Mouse (Mus musculus) intestine, postnatal 0 days (tissue): ENCODE data around the gene Spryd3. TPM values are rescaled to one million over a fixed set of nuclear protein-coding genes. Genes with fewer than 3 reads are reported as not detected.

Source experiments
- ATAC-seq: fragments of 200-750 bp; cut with Nextera tagmentation; 2 replicates; pipeline ENCODE4 v1.8.0; 2017; ENCODE audit warnings: mild to moderate bottlenecking, moderate TSS enrichment, moderate library complexity
- H3K27ac ChIP-seq: fragments of 300-500 bp; sonication (generic); 2 replicates; pipeline ENCODE4 v1.5.1; 2014; ENCODE audit warnings: mild to moderate bottlenecking, low read depth, low read length, moderate library complexity
- H3K27me3 ChIP-seq: fragments of 300-500 bp; sonication (generic); replicated peaks from 2 replicates; pipeline ENCODE4 v1.6.1; 2014; ENCODE audit warnings: low read length, mixed read lengths; ENCODE audit not compliant: control insufficient read depth, insufficient read depth
- H3K36me3 ChIP-seq: fragments of 300-500 bp; sonication (generic); 2 replicates; pipeline ENCODE4 v1.6.1; 2014; ENCODE audit warnings: mild to moderate bottlenecking, moderate library complexity; ENCODE audit not compliant: control insufficient read depth, insufficient read depth
- H3K4me1 ChIP-seq: fragments of 300-500 bp; sonication (generic); replicated peaks from 2 replicates; pipeline ENCODE4 v1.6.1; 2014; ENCODE audit warnings: antibody characterized with exemption, low read length, mixed read lengths; ENCODE audit not compliant: control insufficient read depth, insufficient read depth
- H3K4me2 ChIP-seq: fragments of 300-500 bp; sonication (generic); replicated peaks from 2 replicates; pipeline ENCODE4 v1.6.1; 2014; ENCODE audit warnings: low read depth, mild to moderate bottlenecking, moderate library complexity
- H3K4me3 ChIP-seq: fragments of 300-500 bp; sonication (generic); 2 replicates; pipeline ENCODE4 v1.5.1; 2014; ENCODE audit warnings: low read depth, low read length
- H3K9ac ChIP-seq: fragments of 300-500 bp; sonication (generic); 2 replicates; pipeline ENCODE4 v1.6.1; 2014; ENCODE audit warnings: mild to moderate bottlenecking, low read depth, low read length
- H3K9me3 ChIP-seq: fragments of 300-500 bp; sonication (generic); 2 replicates; pipeline ENCODE4 v1.6.1; 2016; ENCODE audit warnings: mixed run types; ENCODE audit not compliant: control insufficient read depth
- CTCF ChIP-seq: sonication (generic); IDR thresholded peaks from 2 replicates; pipeline ENCODE4 v1.5.1; 2016; ENCODE audit warnings: low read depth, mild to moderate bottlenecking, control low read depth, antibody characterized with exemption, moderate library complexity
- WGBS: fragments of 180-500 bp; shearing (Covaris S2); extraction: QIAGEN DNeasy Blood & Tissue Kit; methylation state at CpG from one replicate; pipeline ENCODE4 v1.1.7; 2014; 5-methylcytosine and 5-hydroxymethylcytosine counted together
- polyA plus RNA-seq: library from polyadenylated mRNA; unstranded; fragments of >200 nt; fragmentation: Nextera tagmentation; extraction: Ambion mirVana; gene quantifications from 2 replicates; pipeline ENCODE4 v1.2.1, GENCODE M21; 2015

The Spryd3 gene
- polyA plus RNA-seq, 1 experiment from 2014 or later = 26.3 TPM

DNA sequence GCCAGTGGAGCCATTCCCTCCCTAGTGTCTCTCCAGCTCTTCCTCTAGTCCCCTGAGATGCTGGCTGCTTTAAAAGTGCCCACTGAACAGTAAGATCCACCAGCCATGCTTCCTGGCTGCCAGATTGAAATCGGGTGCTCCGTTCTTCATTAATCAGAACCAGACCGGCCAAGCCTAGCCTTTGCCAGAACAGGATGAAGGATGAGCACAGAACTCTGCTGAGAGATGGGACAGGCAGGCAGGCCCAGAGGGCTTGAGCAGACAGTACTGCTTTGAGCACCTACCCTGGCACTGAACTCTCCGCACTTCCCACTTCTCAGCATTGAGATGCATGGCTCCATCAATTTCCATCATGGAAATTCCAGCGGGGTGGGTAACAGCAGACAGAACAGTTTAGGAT is 36.8 kb downstream of the Spryd3 start:
- Histone ChIP-seq H3K27ac (no peak overlapping the region), H3K27me3 (no peaks in the 10 kb centered on the region), H3K4me2 (peak overlapping the region; percentile 88), H3K9ac (no peak overlapping the region), H3K9me3 (no peaks in the 10 kb centered on the region), H3K36me3 (peaks cover 36% of the 10 kb centered on the region), H3K4me1 (peaks cover 28% of the 10 kb centered on the region), H3K4me3 (peak overlapping the region; percentile 57; the same call in 1 of the 2 replicates)
- 51% methylated on average over 5 of the region's 5 CpGs for WGBS
- TF ChIP-seq CTCF = no peak
- no peak for ATAC-seq

DNA sequence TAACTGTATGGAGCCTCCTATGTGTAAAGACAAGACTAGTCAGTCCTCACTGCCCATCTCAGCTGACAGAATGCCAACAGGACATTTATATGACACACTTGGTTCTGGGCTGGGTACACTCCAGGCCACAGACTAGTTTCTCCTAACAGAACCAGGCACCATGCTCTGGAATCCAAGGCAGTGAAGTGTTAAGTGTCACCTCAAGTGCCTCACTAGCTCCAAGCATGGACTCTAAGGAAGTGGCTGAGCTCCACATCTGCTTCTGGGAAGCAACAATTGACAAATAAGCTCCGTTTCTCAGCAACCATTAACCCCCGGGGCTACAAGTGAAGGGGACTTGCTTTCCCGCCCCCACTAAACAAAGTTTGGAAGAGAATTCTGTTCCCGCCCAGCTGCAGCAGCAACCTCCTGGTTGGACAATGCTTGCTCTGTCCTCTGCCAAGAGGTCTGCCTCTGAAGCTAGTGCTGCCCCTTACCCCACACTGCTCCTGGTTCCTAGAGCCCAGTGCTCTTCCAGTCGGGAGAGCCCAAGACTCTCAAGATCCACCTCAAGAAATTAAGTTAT is 38.0 kb downstream of the Spryd3 start:
- ATAC-seq = no peak
- H3K9ac ChIP-seq = no peak overlapping the region
- H3K36me3 ChIP-seq = peaks cover 48% of the 10 kb centered on the region
- 32% methylated on average over 5 of the region's 5 CpGs for WGBS
- 0 out of 2 replicates have a peak overlapping the region, but pooled peaks have one; percentile 21 for H3K4me2 ChIP-seq
- no peak for TF ChIP-seq CTCF
- H3K4me1 ChIP-seq = peaks cover 25% of the 10 kb centered on the region
- H3K27ac ChIP-seq = peak overlapping the region; percentile 28
- no peaks in the 10 kb centered on the region for H3K27me3 ChIP-seq
- H3K9me3 ChIP-seq = no peaks in the 10 kb centered on the region
- H3K4me3 ChIP-seq = no peak overlapping the region

DNA sequence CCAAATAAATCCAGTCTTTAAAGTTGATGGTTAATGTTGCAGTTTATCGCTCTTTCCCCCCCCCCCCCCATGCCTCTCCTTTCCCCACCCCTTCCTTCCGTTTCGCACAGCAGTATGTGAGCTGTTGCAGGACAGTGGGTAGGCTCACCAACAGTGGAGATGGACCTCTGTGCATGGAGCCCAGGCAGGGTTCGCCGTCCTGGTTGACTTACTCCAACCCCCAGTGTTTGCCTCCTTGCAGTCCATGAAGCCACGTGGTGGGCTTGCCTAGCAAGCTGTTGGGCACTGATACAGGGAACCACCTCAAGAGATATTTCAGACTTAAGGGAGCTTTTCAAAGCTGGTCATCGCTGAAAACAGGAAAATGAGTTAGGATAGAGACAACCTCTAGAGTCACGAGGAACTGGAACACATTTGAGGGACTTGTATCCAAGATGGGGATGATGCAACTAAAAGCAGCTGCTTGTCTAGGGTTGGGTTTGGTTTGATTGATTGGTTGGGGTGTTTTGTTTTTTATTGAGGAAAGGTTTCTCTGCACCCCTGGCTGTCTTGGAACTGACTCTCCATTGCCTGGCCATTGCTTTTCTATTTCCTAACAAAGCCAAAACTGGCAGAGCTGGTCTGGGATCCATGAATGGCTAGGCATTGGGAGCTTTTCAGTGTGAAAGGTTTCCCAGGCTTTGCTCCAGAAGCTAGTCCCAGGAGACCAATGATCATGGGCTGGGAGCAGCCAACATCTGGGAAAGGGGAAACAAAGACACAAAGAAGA is 38.7 kb downstream of the Spryd3 start:
- no peak overlapping the region for H3K4me3 ChIP-seq
- H3K27me3 ChIP-seq = no peaks in the 10 kb centered on the region
- 65% methylated on average over 8 of the region's 8 CpGs for WGBS
- no peak for TF ChIP-seq CTCF
- no peak overlapping the region for H3K4me2 ChIP-seq
- H3K36me3 ChIP-seq = peaks cover 56% of the 10 kb centered on the region
- H3K9ac ChIP-seq = no peak overlapping the region
- ATAC-seq = no peak
- peaks cover 21% of the 10 kb centered on the region for H3K4me1 ChIP-seq
- H3K9me3 ChIP-seq = no peaks in the 10 kb centered on the region
- no peak overlapping the region; the same call in 1 of the 2 replicates for H3K27ac ChIP-seq

DNA sequence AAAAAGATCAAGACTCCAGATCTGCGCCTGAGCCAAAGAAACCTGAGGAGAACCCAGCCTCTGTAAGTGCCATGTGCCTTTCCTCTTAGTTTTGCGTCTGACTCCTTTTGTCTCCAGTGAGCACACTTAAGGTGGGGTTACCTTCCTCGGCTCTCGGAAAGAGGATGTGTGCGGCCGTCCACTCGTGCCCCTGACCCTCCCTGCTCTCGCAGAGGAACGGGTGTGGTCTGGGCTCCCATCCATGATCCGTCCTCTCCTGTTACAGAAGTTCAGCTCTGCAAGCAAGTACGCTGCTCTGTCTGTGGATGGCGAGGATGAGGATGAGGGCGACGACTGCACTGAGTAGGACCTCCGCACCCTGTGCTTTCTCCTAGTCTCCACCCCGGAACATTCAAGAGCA is 41.0 kb downstream of the Spryd3 start:
- 77% methylated on average over 16 of the region's 16 CpGs for WGBS
- Histone ChIP-seq H3K9ac (no peak overlapping the region), H3K4me3 (no peak overlapping the region), H3K27me3 (no peaks in the 10 kb centered on the region), H3K4me2 (no peak overlapping the region), H3K27ac (no peak overlapping the region), H3K9me3 (no peaks in the 10 kb centered on the region), H3K36me3 (peaks cover 79% of the 10 kb centered on the region), H3K4me1 (peaks cover 5% of the 10 kb centered on the region; the same call in 1 of the 2 replicates)
- ATAC-seq = no peak
- no peak for TF ChIP-seq CTCF

DNA sequence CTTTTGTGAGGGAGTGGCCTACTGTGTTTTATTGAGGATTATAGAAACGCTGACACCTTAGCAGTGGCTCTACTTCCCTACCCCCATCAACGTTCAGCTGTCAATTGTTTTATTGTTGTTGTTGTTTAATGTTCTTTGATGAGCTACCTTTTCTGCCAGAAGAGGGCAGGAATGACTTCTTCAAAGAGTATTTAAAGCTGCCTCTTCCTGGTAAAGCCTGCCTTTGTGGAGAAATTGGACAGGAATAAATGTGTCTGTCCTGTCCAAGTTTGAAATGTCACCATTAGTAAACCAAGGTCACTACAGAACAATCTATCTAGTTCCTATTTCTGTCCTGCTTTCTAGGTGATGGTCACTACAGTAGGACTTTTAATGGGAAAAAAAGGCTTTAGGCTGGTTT is 41.9 kb downstream of the Spryd3 start:
- H3K36me3 ChIP-seq = peaks cover 88% of the 10 kb centered on the region
- H3K4me1 ChIP-seq = peaks cover 2% of the 10 kb centered on the region; the same call in 1 of the 2 replicates
- no peak overlapping the region for H3K4me2 ChIP-seq
- no peak overlapping the region for H3K9ac ChIP-seq
- no peak overlapping the region for H3K4me3 ChIP-seq
- H3K27me3 ChIP-seq = no peaks in the 10 kb centered on the region
- peak; percentile 18; the same call in 1 of the 2 replicates for TF ChIP-seq CTCF
- 19% methylated on average over 2 of the region's 2 CpGs for WGBS
- ATAC-seq = no peak
- H3K27ac ChIP-seq = no peak overlapping the region; the same call in 1 of the 2 replicates
- H3K9me3 ChIP-seq = no peaks in the 10 kb centered on the region

DNA sequence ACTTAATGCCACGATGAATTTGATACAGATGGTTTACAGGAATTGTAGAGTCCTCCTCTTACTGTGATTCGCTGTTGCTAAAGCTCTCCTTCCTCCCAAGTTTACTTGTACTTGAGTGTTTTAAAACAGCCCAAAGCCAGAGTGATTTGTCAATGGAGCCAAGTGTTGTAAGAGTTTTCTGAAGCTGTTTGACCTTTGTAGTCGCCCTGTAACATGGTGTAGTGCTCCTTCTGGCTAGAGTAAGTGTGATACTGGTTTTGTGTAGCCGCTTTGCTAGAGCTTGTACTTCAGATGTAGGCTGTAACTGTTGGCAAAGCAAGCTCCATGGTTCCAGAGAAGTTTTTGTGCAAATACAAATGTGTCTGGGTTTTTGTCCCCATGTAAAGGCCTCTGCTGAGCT is 43.8 kb downstream of the Spryd3 start:
- Histone ChIP-seq H3K9ac (no peak overlapping the region), H3K27ac (0 out of 2 replicates have a peak overlapping the region, but pooled peaks have one; percentile 1), H3K4me3 (no peak overlapping the region), H3K27me3 (no peaks in the 10 kb centered on the region), H3K4me2 (no peak overlapping the region), H3K36me3 (peaks cover 96% of the 10 kb centered on the region), H3K4me1 (no peaks in the 10 kb centered on the region), H3K9me3 (no peaks in the 10 kb centered on the region)
- WGBS = 78% methylated on average over 4 of the region's 4 CpGs
- no peak for ATAC-seq
- no peak for TF ChIP-seq CTCF
